Mouse (Mus musculus) skeletal muscle tissue, postnatal 0 days (tissue): ENCODE data around the gene Gclc. TPM values are rescaled to one million over a fixed set of nuclear protein-coding genes. Genes with fewer than 3 reads are reported as not detected.

ENCODE experiments used
- polyA plus RNA-seq: library from polyadenylated mRNA; unstranded; fragments of >200 nt; fragmentation: Nextera tagmentation; extraction: Ambion mirVana; gene quantifications from 2 replicates; pipeline ENCODE4 v1.2.1, GENCODE M21; 2015

Gene Gclc
- 3.6 and 4.2 TPM in 2 replicates for polyA plus RNA-seq

GRCm38 (mm10) chr9:77753853-77754727 is at the start of gene Gclc:
TSS of gene Gclc (plus strand) at chr9:77754535.

Other genes with a start within 250 kb of the Gclc start
- 1.4 and 2.3 TPM in 2 replicates for gene Lrrc1, start 209.7 kb upstream of the Gclc start, polyA plus RNA-seq
- gene Klhl31, start 118.0 kb upstream of the Gclc start, polyA plus RNA-seq, result 187 and 215 TPM in 2 replicates
- gene Elovl5, start 162.8 kb downstream of the Gclc start, polyA plus RNA-seq, result 24.1 and 28.4 TPM in 2 replicates